Mouse (Mus musculus): Measurements from ENCODE around the gene Gm20388.

The Gm20388 gene

GRCm38 (mm10) chr8:122432443-122433268, 2522.0 kb downstream of the Gm20388 start, which contains the start of gene Cyba:
Gene Cyba, minus strand, starts transcription at chr8:122432930.
- no peak for DNase-seq

GRCm38 (mm10) chr8:122433269-122433905, 2522.7 kb downstream of the Gm20388 start:
- no peak for DNase-seq

- no peak for DNase-seq
These were observed 2524.7 kb downstream of the Gm20388 start for GRCm38 (mm10) chr8:122435375-122435774.

- no peak for DNase-seq
These were observed 2525.5 kb downstream of the Gm20388 start for GRCm38 (mm10) chr8:122436146-122436545.

- no peak for DNase-seq
These were observed 2526.0 kb downstream of the Gm20388 start for GRCm38 (mm10) chr8:122436586-122437125.

- no peak for DNase-seq
These were observed 2527.2 kb downstream of the Gm20388 start for GRCm38 (mm10) chr8:122437708-122438331.

GRCm38 (mm10) chr8:122439336-122439735, 2528.7 kb downstream of the Gm20388 start:
- peak; percentile 83 to 88 for DNase-seq

GRCm38 (mm10) chr8:122441326-122441725, 2530.7 kb downstream of the Gm20388 start:
- DNase-seq = peak in 1 of 2 experiments; percentile 48

- DNase-seq = no peak
These were observed 2531.7 kb downstream of the Gm20388 start for GRCm38 (mm10) chr8:122442356-122442755.

- peak; percentile 42 to 52 for DNase-seq
These were observed 2532.1 kb downstream of the Gm20388 start for GRCm38 (mm10) chr8:122442781-122443180.

- peak; percentile 99 for DNase-seq
These were observed 2532.8 kb downstream of the Gm20388 start, which contains the start of gene Mvd for GRCm38 (mm10) chr8:122443262-122444006. Gene Mvd, minus strand, starts transcription at chr8:122443422.

- DNase-seq = peak; percentile 86 to 91
These were observed 2533.6 kb downstream of the Gm20388 start for GRCm38 (mm10) chr8:122444058-122444748.

GRCm38 (mm10) chr8:122445203-122445602, 2534.6 kb downstream of the Gm20388 start:
- no peak for DNase-seq

GRCm38 (mm10) chr8:122451161-122451703, 2540.6 kb downstream of the Gm20388 start:
- no peak for DNase-seq

GRCm38 (mm10) chr8:122452154-122452553, 2541.5 kb downstream of the Gm20388 start:
- no peak for DNase-seq

- no peak for DNase-seq
These were observed 2543.8 kb downstream of the Gm20388 start for GRCm38 (mm10) chr8:122454409-122454808.

- DNase-seq = no peak
These were observed 2546.5 kb downstream of the Gm20388 start for GRCm38 (mm10) chr8:122457171-122457570.

GRCm38 (mm10) chr8:122459218-122459900, 2548.7 kb downstream of the Gm20388 start:
- peak; percentile 35 to 63 for DNase-seq

GRCm38 (mm10) chr8:122459990-122460389, 2549.3 kb downstream of the Gm20388 start:
- DNase-seq = no peak
